Mouse (Mus musculus) layer of hippocampus, postnatal 25 days (tissue): ENCODE data around the gene Thra. TPM values are rescaled to one million over a fixed set of nuclear protein-coding genes. Genes with fewer than 3 reads are reported as not detected.
"Not testable (repeated sequence)": the region's sequence is repeated elsewhere in the genome, so short reads cannot be mapped to it uniquely, and the experiment has no call there.

Experiments
- DNase-seq, 2 experiments: peaks; one replicate each; pipeline ENCODE4 v3.0.0; 2022; ENCODE audit warnings: mixed read lengths in 2 of 2, low spot score in 1 of 2; ENCODE audit errors: extremely low spot score in 1 of 2
- total RNA-seq, 2 experiments: library from RNA; stranded (reverse); gene quantifications; 2 replicates each; pipeline ENCODE4 v1.2.3; 2021

Thra gene
- total RNA-seq, 2 experiments from 2014 or later: 1,027 to 1,094 TPM

DNA sequence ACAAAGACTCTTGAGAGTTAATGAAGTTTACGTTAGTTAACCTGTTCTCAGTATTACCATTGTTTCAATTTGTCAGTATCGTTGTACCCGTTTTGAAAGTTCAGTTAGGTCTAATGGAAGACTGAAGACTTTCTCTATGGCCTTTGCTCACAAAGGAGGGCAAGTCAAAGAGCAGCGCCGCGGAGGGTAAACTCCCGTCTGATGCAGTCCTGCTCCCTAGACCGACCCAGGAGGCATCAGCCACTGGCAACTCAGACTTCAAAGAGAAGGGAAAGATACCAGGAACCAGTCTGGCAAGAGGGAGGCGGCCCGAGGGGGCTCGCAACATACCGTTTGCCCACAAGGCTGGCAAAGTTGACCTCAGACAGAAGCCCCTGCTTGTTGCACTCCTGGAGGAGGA is 26.7 kb upstream of the Thra start:
- DNase-seq: no peak

DNA sequence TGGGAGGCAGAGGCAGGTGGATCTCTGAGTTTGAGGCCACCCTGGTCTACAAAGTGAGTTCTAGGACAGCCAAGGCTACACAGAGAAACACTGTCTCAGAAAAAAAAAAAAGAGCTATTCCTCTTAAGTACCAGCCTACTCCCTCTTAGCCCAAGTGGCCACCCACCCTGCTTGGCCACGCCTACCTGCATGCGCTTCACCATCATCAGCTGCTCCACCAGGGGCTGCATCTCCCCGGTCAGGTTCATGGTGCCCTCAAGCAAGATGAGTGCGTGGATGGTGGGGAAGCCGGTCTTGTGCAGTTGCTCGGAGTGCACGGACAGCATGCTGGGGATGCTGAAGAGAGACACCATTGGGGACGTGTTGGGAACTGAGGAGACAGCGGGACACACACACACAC is 24.5 kb upstream of the Thra start:
- no peak for DNase-seq

- peak; percentile 75 to 82 for DNase-seq
Measured at GRCm38 (mm10) chr11:98717904-98718303, 22.5 kb upstream of the Thra start.

GRCm38 (mm10) chr11:98720756-98721155 is 19.7 kb upstream of the Thra start:
- no peak for DNase-seq

DNA sequence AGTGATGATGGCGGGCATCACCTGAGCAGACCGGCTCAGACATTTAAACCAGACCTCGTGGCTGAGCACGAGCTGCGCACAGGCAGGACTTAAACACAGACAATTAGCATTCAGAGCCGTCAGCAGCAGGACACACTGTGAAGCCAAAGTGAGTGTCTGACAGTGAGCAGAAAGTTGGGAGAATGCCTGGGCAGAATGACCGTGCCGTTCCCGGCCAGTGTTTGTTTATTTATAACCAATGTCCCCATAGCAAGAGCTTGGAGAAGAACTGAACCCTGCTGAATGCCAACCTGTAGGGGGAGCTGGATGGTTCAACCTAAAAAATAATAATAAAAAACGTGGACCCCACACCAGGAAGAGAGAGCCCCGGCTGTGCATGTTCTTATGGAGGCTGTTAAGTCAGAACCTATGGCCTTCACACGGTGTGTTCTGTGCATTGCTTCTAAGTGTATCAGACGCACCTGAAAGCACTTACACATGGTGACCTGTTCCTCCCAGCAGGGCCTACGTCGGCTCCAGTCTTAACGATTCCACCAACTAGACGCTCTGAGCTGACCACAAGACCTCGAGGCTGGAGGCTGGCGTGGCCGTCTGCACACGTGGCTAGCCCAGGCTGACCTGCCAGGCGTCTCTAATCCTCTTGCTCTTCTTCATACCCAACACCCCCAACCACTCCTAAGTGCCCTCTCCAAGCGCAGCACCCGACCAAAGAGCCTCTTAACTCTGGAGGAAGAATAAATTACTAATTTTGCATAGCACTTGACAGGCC is 18.8 kb upstream of the Thra start:
- DNase-seq: no peak

- DNase-seq: no peak
Measured at GRCm38 (mm10) chr11:98723098-98723497, 17.3 kb upstream of the Thra start.

GRCm38 (mm10) chr11:98725926-98726506 is 14.4 kb upstream of the Thra start:
- no peak for DNase-seq

DNA sequence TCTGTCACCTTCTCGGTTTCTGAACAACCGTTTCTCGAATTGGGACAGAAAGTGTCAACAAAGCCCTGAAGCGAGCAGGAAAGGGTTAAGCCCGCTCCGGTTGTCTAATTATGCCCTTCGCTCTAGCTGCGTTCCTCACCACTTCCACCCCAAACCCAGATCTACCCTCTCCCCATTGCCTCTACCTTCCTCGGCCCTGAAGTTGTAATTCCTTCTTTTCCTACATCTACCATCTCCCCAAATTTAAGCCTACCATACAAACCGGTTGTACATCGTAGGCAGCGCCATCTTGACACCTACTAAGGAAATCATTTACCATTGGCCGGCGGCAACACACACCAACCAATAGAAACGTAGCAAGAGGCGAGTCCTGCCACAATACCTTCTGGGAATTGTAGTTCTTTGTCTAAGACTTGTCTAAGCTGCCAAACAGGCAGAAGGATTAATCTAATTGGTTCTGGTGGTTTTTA is 11.3 kb upstream of the Thra start, which contains the start of gene Med24:
Gene Med24, minus strand, starts transcription at position 317 of the 470 bp plus-strand sequence.
- peak in 1 of 2 experiments; percentile 68 for DNase-seq

DNA sequence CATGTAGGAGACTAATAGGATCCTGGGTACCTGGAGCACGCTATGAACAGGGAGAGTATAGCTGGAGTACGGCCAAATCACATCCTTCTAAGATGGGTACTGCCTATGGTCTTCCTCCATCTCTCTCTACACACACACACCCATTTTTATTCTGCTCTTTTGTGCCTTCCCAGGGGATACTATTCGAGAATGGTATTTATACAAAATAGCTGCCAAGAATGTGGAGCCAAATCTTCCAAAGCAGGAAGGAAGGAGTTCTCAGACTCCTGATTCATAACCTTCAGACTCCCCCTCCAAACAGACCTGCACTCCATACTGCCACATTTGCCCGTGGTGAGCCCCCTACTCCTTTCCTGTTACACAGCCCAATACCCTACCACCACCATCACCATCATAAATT is 9.7 kb upstream of the Thra start:
- DNase-seq: no peak

DNA sequence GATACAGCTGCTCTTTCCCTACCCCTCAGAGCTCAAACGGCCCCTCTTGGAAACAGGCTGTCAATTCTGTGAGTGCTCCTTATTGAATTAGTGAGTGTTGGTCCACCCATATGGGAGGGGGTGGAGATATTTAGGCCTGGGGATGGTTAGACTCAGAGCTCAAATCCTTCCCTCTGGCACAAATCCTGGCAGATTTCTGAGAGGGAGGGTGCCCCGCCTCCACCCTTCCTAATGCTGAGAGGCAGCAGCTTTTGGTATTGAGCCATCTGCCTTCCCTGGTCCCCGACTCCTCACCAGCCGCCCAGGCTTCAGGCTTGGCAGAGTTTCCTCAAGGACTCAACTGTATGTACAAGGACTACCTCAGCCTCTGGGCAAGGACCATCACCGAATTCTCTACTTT is 9.3 kb upstream of the Thra start:
- DNase-seq: peak in 1 of 2 experiments; percentile 46

- no peak for DNase-seq
Measured at GRCm38 (mm10) chr11:98734020-98734419, 6.4 kb upstream of the Thra start.

DNA sequence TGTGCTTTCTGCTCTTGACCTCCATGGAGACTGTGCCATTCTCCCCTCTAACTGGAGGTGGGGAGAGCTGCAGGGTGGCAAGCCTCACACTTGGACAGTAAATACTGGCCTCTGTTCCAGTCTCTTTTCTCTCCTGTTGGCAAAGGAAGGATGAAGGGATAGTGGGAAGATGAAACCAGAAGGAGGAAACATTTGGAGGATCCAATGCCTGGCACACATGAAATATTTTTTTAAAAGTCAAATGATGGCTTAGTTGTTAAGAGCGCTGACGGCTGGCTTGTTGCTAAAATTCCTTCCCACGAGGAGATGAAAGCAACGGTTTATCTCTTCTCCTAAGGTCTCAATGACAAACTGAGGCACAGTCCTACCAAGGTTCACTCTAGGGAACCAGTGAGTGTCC is 5.3 kb upstream of the Thra start:
- DNase-seq: no peak

- no peak for DNase-seq
Measured at GRCm38 (mm10) chr11:98736176-98736575, 4.3 kb upstream of the Thra start.

DNA sequence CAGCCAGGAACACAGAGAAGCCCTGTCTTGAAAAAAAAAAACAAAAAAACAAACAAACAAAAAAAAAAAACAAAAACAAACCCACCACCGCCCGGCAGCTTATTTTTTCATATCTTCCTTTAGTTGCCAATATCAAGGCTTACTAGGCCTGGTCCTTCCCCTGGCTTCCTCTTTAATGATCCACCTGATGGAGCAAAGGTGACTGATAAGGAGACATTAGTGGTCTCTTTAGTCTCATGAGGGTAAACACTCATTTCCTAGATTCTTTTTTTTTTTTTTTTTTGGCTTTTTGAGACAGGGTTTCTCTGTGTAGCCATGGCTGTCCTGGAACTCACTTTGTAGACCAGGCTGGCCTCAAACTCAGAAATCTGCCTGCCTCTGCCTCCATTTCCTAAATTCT is 3.2 kb upstream of the Thra start:
- DNase-seq: not testable (repeated sequence)

GRCm38 (mm10) chr11:98738428-98738911 is 2.0 kb upstream of the Thra start:
- peak; percentile 29 to 44 for DNase-seq

DNA sequence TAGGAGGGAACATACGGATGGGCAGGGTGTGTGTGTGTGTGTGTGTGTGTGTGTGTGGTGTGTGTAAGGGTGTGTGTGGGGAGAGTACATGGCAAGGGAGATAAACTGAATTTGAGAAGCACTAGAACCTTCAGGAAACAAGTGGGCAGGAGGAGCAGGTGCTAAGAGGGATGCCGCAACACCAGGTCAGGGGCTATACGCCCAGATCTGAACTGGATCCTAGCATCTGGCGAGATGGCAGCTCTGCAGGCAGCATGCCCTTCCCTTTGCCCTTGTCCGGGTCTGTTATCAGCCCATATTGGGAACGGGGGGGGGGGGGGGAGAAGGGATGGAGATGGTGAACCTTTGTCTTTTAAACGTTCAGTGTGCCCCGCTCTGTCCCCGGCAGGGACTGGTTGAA is 1.5 kb upstream of the Thra start:
- DNase-seq: peak in 1 of 2 experiments; percentile 39

GRCm38 (mm10) chr11:98740026-98740392 is 429 bp upstream of the Thra start:
- peak; percentile 42 to 44 for DNase-seq

DNA sequence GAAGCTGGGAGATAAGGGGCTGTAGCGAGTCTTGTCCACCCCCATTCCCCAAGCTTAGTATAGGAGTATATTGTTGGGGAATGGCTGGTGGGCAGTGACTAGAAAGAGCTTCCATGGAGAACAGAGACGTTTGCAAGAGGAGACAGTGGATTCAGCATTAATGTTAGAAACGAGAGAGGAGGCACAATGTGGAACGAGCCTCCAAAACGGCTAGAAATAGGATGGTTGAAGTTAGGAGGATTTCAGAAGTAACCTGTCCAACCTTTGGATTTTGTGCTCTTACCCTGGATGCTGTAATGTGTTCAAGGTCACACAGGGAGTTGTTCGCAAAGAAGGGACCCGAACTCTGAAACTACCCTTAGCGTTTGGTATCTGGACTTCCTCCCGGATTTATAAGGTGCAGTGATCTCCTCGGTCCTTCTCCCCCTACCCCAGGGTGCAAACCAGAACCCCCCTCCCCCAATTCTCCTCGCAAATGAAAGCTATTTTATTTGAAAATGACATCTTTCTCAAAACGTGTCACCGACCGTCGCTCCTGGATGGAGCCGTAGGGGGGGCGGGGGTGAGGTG is 698 bp downstream of the Thra start:
- DNase-seq: no peak

DNA sequence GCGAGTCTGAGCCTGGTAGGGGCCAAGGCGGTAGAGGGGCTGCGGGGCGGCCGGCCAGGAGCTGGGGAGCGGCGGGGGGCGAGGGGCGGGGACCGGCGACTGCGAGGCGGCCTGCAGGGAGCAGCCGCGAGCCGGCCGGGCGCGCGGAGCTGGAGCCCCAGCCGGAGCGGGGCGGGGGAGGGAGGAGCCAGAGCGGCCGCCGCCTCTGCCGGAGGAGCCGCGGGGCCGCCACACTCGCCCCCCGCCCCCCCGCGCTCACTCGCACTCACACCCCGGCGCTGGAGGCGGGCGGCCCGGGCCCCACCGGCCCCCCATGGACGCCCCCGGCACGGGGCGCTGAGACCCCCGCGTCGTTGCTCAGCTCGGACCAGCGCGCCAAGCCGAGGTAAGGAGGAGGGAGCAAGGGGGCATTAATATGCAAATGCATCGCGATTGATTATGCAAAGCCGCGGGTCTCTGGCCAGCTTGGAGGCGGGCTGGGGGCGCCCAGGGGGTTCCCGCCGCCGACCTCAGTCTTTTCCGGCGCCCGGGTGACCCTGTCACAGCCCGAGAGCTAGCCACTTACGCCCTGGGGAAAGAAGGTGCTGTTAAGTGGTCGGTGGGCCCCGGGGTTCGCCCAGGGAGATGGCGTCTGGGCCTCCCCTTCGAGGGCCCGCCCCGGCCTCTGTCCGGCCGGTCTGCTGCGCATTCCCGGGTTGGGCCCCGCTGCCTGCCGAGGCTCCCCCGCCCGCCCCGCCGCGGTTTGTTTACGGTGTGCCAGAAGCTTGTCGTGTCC is 1.4 kb downstream of the Thra start:
- peak; percentile 59 to 73 for DNase-seq

DNA sequence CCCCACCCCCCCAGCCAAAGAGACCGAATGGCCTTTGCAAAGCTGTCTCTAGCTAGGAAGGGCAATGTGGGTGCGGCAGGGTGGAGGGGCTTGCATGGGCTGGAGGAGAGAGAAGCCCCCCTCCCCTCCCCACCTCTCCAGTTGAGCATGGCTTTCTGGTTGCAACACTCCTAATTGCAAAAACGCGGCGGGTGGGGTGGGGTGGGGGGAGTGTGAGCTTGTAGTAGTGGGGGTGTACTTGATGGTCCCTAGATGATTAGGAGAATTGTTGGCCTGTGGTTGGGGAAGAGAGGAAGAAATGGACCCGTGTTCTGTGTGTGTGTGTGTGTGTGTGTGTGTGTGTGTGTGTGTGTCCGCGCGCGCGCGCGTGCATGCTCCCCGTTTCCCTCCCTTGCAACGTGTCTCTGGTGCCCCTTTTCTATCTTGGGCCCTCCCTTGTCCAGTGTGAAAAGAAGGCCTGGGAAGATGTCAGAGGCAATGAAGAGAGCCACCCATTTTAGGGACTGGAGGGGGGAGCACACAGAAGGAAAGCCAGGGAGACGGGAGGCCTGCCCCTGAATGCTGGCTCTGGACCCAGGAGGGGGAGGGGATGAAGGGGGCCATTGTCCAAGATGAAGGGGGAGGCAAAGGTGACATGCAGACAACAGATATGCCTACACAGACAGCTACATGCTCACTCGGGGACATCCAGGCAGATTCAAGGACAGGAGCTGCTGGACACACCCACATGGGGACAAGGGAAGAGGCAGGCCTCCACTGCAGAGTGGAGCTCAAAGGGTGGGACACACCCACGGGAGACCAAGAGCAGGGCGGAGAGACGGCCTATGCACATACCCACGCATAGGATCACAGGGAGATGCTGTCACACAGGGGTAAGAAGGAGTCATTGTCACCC is 2.2 kb downstream of the Thra start:
- DNase-seq: peak; percentile 50 to 56
